Mouse (Mus musculus) midbrain, embryonic 10.5 days (tissue): Measurements from ENCODE around the gene Lrmda. TPM values are rescaled to one million over a fixed set of nuclear protein-coding genes. Genes with fewer than 3 reads are reported as not detected.

Experiments
- DNase-seq: peaks from one replicate; pipeline ENCODE4 v3.0.0-alpha.2; 2017; ENCODE audit warnings: low spot score
- H3K27ac ChIP-seq: fragments of 300-500 bp; sonication (generic); replicated peaks from 2 replicates; pipeline ENCODE4 v1.5.1; 2016; ENCODE audit warnings: mild to moderate bottlenecking
- H3K27me3 ChIP-seq: fragments of 300-500 bp; sonication (generic); 2 replicates; pipeline ENCODE4 v1.6.1; 2016; ENCODE audit warnings: low read depth, mild to moderate bottlenecking; ENCODE audit not compliant: poor library complexity, severe bottlenecking
- H3K36me3 ChIP-seq: fragments of 300-500 bp; sonication (generic); 2 replicates; pipeline ENCODE4 v1.6.1; 2016; ENCODE audit warnings: mild to moderate bottlenecking, moderate library complexity
- H3K4me1 ChIP-seq: fragments of 300-500 bp; sonication (generic); 2 replicates; pipeline ENCODE4 v1.6.1; 2016
- H3K4me3 ChIP-seq: fragments of 300-500 bp; sonication (generic); 2 replicates; pipeline ENCODE4 v1.5.1; 2016; ENCODE audit warnings: mild to moderate bottlenecking, moderate library complexity
- H3K9me3 ChIP-seq: fragments of 300-500 bp; sonication (generic); replicated peaks from 2 replicates; pipeline ENCODE4 v1.6.1; 2016; ENCODE audit warnings: mild to moderate bottlenecking
- WGBS: fragments of 180-500 bp; shearing (Covaris S2); methylation state at CpG from one replicate; pipeline ENCODE4 v1.1.7; 2016; 5-methylcytosine and 5-hydroxymethylcytosine counted together
- polyA plus RNA-seq: library from polyadenylated mRNA; unstranded; fragments of >200 nt; fragmentation: Nextera tagmentation; extraction: Ambion mirVana; gene quantifications from 2 replicates; pipeline ENCODE4 v1.2.1, GENCODE M21; 2016

Lrmda gene
- polyA plus RNA-seq, 1 experiment from 2014 or later, result 0.38 TPM

GRCm38 (mm10) chr14:22810531-22810930 is 791.0 kb downstream of the Lrmda start:
- Histone ChIP-seq H3K27me3 (peaks cover 50% of the 10 kb centered on the region), H3K36me3 (no peaks in the 10 kb centered on the region), H3K27ac (no peak overlapping the region), H3K9me3 (no peaks in the 10 kb centered on the region), H3K4me3 (no peak overlapping the region), H3K4me1 (peaks cover 90% of the 10 kb centered on the region)
- DNase-seq, result no peak
- WGBS, result 68% methylated on average over 1 of the region's 1 CpGs

GRCm38 (mm10) chr14:22812824-22813223 is 793.3 kb downstream of the Lrmda start:
- H3K4me1 ChIP-seq, result peaks cover 73% of the 10 kb centered on the region
- H3K27ac ChIP-seq, result peak overlapping the region; percentile 79
- peak; percentile 50 for DNase-seq
- no peaks in the 10 kb centered on the region for H3K9me3 ChIP-seq
- no peaks in the 10 kb centered on the region for H3K36me3 ChIP-seq
- peak overlapping the region; percentile 34 for H3K4me3 ChIP-seq
- H3K27me3 ChIP-seq, result peaks cover 63% of the 10 kb centered on the region
- WGBS, result 6% methylated on average over 6 of the region's 6 CpGs

- no peaks in the 10 kb centered on the region for H3K36me3 ChIP-seq
- peaks cover 63% of the 10 kb centered on the region for H3K27me3 ChIP-seq
- H3K4me1 ChIP-seq, result peaks cover 67% of the 10 kb centered on the region
- H3K9me3 ChIP-seq, result no peaks in the 10 kb centered on the region
- peak overlapping the region; percentile 79 for H3K27ac ChIP-seq
- WGBS, result 4% methylated on average over 7 of the region's 7 CpGs
- peak overlapping the region; percentile 34 for H3K4me3 ChIP-seq
- DNase-seq, result peak; percentile 75
Observed at GRCm38 (mm10) chr14:22813389-22813788, 793.9 kb downstream of the Lrmda start.

GRCm38 (mm10) chr14:22814811-22815345 is 795.4 kb downstream of the Lrmda start:
- Histone ChIP-seq H3K4me1 (peaks cover 53% of the 10 kb centered on the region), H3K4me3 (no peak overlapping the region), H3K27ac (no peak overlapping the region), H3K9me3 (no peaks in the 10 kb centered on the region), H3K36me3 (no peaks in the 10 kb centered on the region), H3K27me3 (peaks cover 54% of the 10 kb centered on the region)
- 58% methylated on average over 9 of the region's 9 CpGs for WGBS
- no peak for DNase-seq

GRCm38 (mm10) chr14:22817346-22818201 is 798.1 kb downstream of the Lrmda start:
- DNase-seq, result peak; percentile 52

GRCm38 (mm10) chr14:22818202-22818530 is 798.7 kb downstream of the Lrmda start:
- 84% methylated on average over 3 of the region's 3 CpGs for WGBS
- no peak overlapping the region for H3K27ac ChIP-seq
- H3K4me1 ChIP-seq, result peaks cover 27% of the 10 kb centered on the region
- no peak overlapping the region for H3K4me3 ChIP-seq
- no peaks in the 10 kb centered on the region for H3K36me3 ChIP-seq
- DNase-seq, result no peak
- no peaks in the 10 kb centered on the region for H3K9me3 ChIP-seq
- H3K27me3 ChIP-seq, result peaks cover 30% of the 10 kb centered on the region

More at GRCm38 (mm10) chr14:22817346-22818201, 798.1 kb downstream of the Lrmda start:
- H3K4me1 ChIP-seq, result peaks cover 33% of the 10 kb centered on the region
- no peak overlapping the region for H3K27ac ChIP-seq
- 75% methylated on average over 6 of the region's 6 CpGs for WGBS
- no peak overlapping the region for H3K4me3 ChIP-seq
- peaks cover 30% of the 10 kb centered on the region for H3K27me3 ChIP-seq
- no peaks in the 10 kb centered on the region for H3K36me3 ChIP-seq
- no peaks in the 10 kb centered on the region for H3K9me3 ChIP-seq

GRCm38 (mm10) chr14:22822942-22823341 is 803.4 kb downstream of the Lrmda start:
- no peak for DNase-seq
- no peak overlapping the region for H3K27ac ChIP-seq
- H3K36me3 ChIP-seq, result no peaks in the 10 kb centered on the region
- H3K27me3 ChIP-seq, result no peaks in the 10 kb centered on the region
- no peaks in the 10 kb centered on the region for H3K9me3 ChIP-seq
- WGBS, result 70% methylated on average over 3 of the region's 3 CpGs
- no peaks in the 10 kb centered on the region for H3K4me1 ChIP-seq
- H3K4me3 ChIP-seq, result no peak overlapping the region

GRCm38 (mm10) chr14:22826825-22827224 is 807.3 kb downstream of the Lrmda start:
- DNase-seq, result no peak
- 73% methylated on average over 3 of the region's 3 CpGs for whole genome bisulfite sequencing
- H3K4me1 ChIP-seq, result no peaks in the 10 kb centered on the region
- no peak overlapping the region for H3K4me3 ChIP-seq
- H3K36me3 ChIP-seq, result no peaks in the 10 kb centered on the region
- H3K27ac ChIP-seq, result no peak overlapping the region
- no peaks in the 10 kb centered on the region for H3K9me3 ChIP-seq
- H3K27me3 ChIP-seq, result no peaks in the 10 kb centered on the region

GRCm38 (mm10) chr14:22837058-22837457 is 817.5 kb downstream of the Lrmda start:
- no peak for DNase-seq

GRCm38 (mm10) chr14:22841136-22841535 is 821.6 kb downstream of the Lrmda start:
- Histone ChIP-seq H3K4me1 (no peaks in the 10 kb centered on the region), H3K27ac (no peak overlapping the region), H3K36me3 (no peaks in the 10 kb centered on the region), H3K9me3 (no peaks in the 10 kb centered on the region), H3K27me3 (no peaks in the 10 kb centered on the region), H3K4me3 (no peak overlapping the region)
- WGBS, result 92% methylated on average over 4 of the region's 4 CpGs
- no peak for DNase-seq

More at GRCm38 (mm10) chr14:22837058-22837457, 817.5 kb downstream of the Lrmda start:
- H3K4me3 ChIP-seq, result no peak overlapping the region
- H3K36me3 ChIP-seq, result no peaks in the 10 kb centered on the region
- no peaks in the 10 kb centered on the region for H3K27me3 ChIP-seq
- no peak overlapping the region for H3K27ac ChIP-seq
- H3K4me1 ChIP-seq, result no peaks in the 10 kb centered on the region
- H3K9me3 ChIP-seq, result no peaks in the 10 kb centered on the region

GRCm38 (mm10) chr14:22844006-22844405 is 824.5 kb downstream of the Lrmda start:
- no peak overlapping the region for H3K4me3 ChIP-seq
- H3K36me3 ChIP-seq, result no peaks in the 10 kb centered on the region
- H3K27me3 ChIP-seq, result no peaks in the 10 kb centered on the region
- peaks cover 2% of the 10 kb centered on the region; the same call in 1 of the 2 replicates for H3K4me1 ChIP-seq
- H3K9me3 ChIP-seq, result no peaks in the 10 kb centered on the region
- no peak overlapping the region for H3K27ac ChIP-seq
- no peak for DNase-seq

- H3K4me3 ChIP-seq, result no peak overlapping the region
- H3K36me3 ChIP-seq, result no peaks in the 10 kb centered on the region
- 92% methylated on average over 4 of the region's 4 CpGs for WGBS
- no peak overlapping the region for H3K27ac ChIP-seq
- DNase-seq, result no peak
- no peaks in the 10 kb centered on the region for H3K27me3 ChIP-seq
- H3K9me3 ChIP-seq, result no peaks in the 10 kb centered on the region
- H3K4me1 ChIP-seq, result peaks cover 7% of the 10 kb centered on the region; the same call in 1 of the 2 replicates
Observed at GRCm38 (mm10) chr14:22845401-22845800, 825.9 kb downstream of the Lrmda start.

GRCm38 (mm10) chr14:22847011-22847786 is 827.7 kb downstream of the Lrmda start:
- Histone ChIP-seq H3K9me3 (no peaks in the 10 kb centered on the region), H3K27ac (no peak overlapping the region), H3K4me1 (peaks cover 7% of the 10 kb centered on the region; the same call in 1 of the 2 replicates), H3K4me3 (no peak overlapping the region), H3K27me3 (no peaks in the 10 kb centered on the region), H3K36me3 (no peaks in the 10 kb centered on the region)
- no peak for DNase-seq
- 95% methylated on average over 5 of the region's 5 CpGs for WGBS
